Mouse (Mus musculus) left cerebral cortex, adult 2 months (tissue): ENCODE measurements around the gene Fam169a. TPM values are rescaled to one million over a fixed set of nuclear protein-coding genes. Genes with fewer than 3 reads are reported as not detected.
"Not testable (repeated sequence)": the region's sequence is repeated elsewhere in the genome, so short reads cannot be mapped to it uniquely, and the experiment has no call there.

ENCODE experiments used
- DNase-seq, 2 experiments: peaks; one replicate each; pipeline ENCODE4 v3.0.0; 2021 to 2022; ENCODE audit warnings: low spot score in 2 of 2, mixed read lengths in 1 of 2; ENCODE audit errors: extremely low spot score in 1 of 2
- H3K27ac ChIP-seq: fragments of 200-600 bp; 2 replicates; pipeline ENCODE4 v1.8.1; 2022
- H3K4me3 ChIP-seq: fragments of 200-600 bp; 2 replicates; pipeline ENCODE4 v1.8.1; 2022
- CTCF ChIP-seq: fragments of 200-600 bp; IDR thresholded peaks from 2 replicates; pipeline ENCODE4 v1.8.1; 2022; ENCODE audit warnings: antibody characterized with exemption, mild to moderate bottlenecking, moderate library complexity
- intact Hi-C: fragments of 180-260 bp; cut with DNase I; formaldehyde crosslinking; loops from one replicate; pipeline ENCODE4 v1.15.1; 2025
- total RNA-seq, 2 experiments: library from RNA; stranded (reverse); gene quantifications; 2 replicates each; pipeline ENCODE4 v1.2.3; 2021

The Fam169a gene
- total RNA-seq, 2 experiments from 2014 or later, result 46.2 to 48.1 TPM

DNA sequence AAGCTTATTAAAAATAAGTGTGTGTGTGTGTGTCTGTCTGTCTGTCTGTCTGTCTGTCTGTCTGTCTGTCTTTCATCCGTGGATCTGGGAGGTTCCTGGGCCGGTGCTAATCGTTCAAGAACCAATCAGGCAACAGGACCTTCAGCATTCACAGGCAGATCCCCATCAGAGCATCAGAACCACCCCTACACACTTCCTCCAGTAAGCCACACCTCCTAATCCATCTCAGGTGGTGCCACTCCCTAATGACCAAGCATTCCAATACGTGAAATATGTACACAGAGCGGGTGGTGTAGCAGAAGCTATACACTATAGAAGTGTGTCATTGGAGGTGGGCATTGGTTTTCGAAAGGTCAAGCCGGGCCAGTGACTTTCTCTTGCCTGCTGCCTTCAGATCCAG lies 15.3 kb downstream of the Fam169a start:
- intact Hi-C loops, result no loop called here

DNA sequence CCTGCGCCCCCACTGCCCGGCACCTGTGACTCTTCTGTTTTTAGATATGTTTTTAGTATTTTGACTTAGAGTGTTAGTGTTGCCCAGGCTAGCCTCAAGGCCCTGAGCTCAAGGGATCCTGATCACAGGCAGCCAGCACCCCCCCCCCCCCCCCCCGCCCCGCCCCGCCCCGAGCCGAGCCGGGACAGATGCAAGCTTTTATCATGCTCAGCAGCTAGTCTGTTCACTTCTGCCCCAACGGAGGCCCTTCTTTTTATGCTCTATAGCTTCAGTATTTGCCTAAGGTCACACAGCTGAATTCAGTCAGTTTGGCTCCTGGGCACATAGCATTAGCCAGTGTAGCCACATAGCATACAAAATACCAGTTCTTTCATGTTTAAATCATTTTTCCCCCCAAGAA lies 19.2 kb downstream of the Fam169a start:
- intact Hi-C loops, result no loop called here

More for the DNA sequence above, 15.3 kb downstream of the Fam169a start:
- Histone ChIP-seq H3K27ac (no peak overlapping the region), H3K4me3 (no peak overlapping the region)
- TF ChIP-seq CTCF, result no peak
- no peak for DNase-seq

DNA sequence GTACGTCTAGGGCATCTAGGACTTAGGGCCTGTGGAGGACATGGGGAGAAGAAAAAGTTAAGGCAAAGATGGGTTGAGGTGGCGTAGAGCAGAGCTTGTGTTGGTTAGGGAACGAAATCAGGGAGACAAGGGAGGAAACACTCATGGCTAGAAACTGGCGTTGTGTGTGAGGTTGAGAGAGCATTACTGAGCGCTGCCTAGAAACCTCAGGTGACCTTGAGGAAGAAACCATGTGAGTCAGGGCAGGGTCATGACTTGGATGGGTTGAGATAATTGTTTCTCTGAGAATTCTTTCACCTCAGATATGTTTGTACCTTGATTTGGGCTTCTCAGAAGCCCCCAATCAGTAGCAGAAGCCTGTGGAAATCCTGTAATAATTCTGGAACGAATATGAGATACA lies 20.3 kb downstream of the Fam169a start:
- Histone ChIP-seq H3K27ac (no peak overlapping the region), H3K4me3 (no peak overlapping the region)
- intact Hi-C loops, result no loop called here
- no peak for DNase-seq
- TF ChIP-seq CTCF, result no peak

More for the DNA sequence above, 19.2 kb downstream of the Fam169a start:
- Histone ChIP-seq H3K27ac (no peak overlapping the region), H3K4me3 (no peak overlapping the region)
- no peak for DNase-seq
- no peak for TF ChIP-seq CTCF

DNA sequence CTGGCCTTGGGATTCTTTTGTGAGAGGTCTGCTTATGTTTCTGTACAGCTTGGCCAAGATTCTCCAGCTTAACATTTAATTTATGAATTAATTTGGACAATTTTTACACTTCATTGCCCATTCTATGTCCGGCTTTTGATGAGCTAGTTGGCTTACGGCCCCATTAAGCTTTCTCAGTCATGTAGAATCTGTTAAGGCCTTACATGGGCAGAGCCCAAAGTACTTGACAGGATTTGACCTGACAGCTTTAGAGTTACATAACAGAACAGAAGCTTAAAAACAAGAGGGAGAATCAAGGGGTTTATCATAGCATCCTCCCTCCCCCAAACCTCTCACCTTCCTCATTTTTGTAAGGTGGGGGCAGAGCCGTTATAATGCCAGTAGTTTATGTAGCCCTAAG lies 21.1 kb downstream of the Fam169a start:
- no peak overlapping the region for H3K27ac ChIP-seq
- no peak for DNase-seq
- no peak overlapping the region for H3K4me3 ChIP-seq
- TF ChIP-seq CTCF, result no peak
- intact Hi-C loops, result no loop called here

DNA sequence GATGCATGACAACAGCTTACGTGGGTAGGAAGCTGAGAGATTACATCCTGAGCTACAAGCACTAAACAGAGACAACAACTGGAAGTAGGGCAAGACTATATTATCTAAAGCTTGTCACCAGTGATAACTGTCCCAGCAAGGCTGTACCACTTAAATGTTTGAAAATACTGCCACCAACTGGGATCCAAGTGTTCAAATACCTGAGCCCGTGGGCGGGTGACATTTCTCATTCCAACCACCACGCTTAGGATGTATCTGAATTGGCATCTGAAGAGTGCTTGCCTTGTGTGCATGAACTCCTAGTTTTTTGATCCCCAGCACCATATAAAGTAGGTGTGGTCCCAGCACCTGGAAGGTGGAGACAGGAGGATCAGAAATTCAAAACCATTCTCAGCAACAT lies 28.6 kb downstream of the Fam169a start:
- Histone ChIP-seq H3K27ac (no peak overlapping the region), H3K4me3 (no peak overlapping the region)
- no peak for DNase-seq
- TF ChIP-seq CTCF, result no peak
- intact Hi-C loops, result no loop called here

DNA sequence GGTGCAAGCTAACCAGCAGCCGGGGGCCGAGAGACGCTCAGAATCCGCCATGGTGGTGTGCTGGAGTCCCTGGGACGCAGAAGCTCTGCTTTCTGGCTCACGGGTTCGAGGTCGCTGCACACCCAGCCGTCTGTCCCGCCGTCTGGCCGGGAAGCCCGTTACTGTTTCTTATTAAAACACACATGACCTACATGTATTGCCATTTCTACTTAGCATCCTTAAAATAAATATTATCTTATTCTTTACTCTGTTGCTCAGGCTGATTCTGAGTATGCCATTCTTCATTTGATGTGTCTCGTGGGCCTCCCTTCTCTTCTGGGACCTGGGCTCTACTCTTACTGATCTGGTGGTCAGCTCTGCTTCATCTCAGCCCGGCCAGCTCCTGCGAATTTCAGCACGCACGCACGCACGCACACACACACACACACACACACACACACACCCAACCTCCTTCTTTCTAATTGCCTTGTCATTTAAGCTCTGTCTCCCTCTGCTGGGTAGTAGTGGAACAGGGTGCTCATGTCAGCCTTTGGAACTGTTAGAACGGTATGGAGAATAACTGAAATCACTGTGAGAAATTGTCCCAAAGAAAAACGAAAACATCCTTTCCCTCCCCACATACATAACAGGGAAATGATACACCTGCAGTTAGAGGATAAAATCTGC lies 32.2 kb downstream of the Fam169a start, which contains the start of gene Gm6169:
Gene Gm6169 (minus strand): TSS at position 51 of the 666 bp plus-strand sequence.
- peak; percentile 55 to 56 for DNase-seq
- Histone ChIP-seq H3K4me3 (no peak within 1 kb of the TSS), H3K27ac (no peak within 1 kb of the TSS)
- peak; percentile 61 for TF ChIP-seq CTCF
- intact Hi-C loops, result no loop called here

DNA sequence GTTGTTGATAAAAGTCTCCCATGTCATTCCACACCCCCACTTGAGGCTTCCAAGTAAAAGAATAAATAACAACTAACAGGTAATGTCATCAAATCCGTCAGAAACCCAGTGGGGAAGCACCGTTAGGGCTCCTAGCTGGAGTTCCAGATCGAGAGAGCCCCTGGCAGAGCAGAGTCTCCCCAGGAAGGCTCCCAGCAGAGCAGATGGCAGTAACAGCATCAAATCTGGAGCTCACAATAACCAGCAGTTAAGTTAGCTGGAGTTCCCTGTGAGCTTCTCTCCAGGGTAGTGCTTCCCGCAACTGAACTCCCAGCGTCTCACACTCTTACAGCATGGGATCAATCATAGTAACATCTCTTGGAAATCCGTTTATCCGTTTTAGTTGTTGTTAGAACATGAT lies 37.9 kb downstream of the Fam169a start:
- TF ChIP-seq CTCF, result no peak
- no peak for DNase-seq
- Histone ChIP-seq H3K27ac (no peak overlapping the region), H3K4me3 (no peak overlapping the region)
- intact Hi-C loops, result no loop called here

DNA sequence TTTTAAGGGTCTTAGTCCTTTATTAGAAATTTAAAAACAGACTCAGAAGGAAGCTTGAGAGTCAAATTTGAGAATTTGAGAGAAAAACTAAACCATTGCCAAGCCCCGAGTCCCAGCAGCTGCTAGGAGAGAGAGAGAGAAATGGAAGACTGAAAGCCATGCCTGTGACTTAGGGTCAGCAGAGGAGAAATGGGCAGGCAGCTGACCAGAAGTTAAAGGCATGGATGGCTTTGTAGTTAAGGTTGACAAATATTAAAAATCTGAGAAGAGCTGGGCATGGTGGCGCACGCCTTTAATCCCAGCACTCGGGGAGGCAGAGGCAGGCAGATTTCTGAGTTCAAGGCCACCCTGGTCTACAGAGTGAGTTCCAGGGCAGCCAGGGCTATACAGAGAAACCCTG lies 40.6 kb downstream of the Fam169a start:
- DNase-seq, H3K4me3 ChIP-seq, H3K27ac ChIP-seq, intact Hi-C loops: not testable (repeated sequence)

DNA sequence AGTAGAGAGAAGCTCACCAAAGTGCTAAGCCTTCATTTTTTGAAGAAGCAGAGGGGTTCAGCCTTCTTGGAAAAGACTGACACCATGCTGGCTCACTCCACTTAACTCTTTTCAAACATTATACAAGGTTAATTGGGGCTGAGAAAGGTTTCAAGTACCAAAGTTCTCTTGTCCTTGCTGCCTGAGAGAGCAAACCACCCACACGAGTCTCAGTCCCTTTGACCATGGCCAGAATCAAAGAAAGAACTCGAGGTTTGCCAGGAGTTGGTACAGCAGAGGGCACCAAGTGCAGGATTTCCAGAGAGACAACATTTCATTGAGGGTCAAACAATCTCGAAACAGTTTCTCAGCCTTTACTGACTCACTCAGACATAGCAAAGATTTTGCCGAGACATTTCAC lies 42.0 kb downstream of the Fam169a start:
- Histone ChIP-seq H3K27ac (no peak overlapping the region), H3K4me3 (no peak overlapping the region)
- intact Hi-C loops, result no loop called here
- no peak for DNase-seq
- TF ChIP-seq CTCF, result no peak

DNA sequence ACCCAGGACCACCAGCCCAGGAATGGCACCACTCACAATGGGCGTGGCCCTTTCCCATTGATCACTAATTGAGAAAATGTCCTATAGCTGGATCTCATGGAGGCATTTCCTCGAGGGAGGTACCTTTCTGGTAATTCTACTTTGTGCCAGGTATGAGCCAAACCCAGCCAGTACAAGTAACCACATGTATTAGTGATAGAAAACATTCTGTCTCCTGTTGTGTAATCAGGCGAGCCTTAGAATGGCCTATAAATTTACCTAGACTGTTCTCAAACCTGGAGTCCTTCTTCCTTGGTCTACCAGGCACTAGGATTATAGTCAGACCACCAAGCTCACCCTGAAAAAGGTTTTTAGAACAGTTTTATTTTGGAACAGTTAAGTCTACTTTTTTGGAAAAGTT lies 54.3 kb downstream of the Fam169a start:
- Histone ChIP-seq H3K4me3 (no peak overlapping the region), H3K27ac (no peak overlapping the region)
- intact Hi-C loops, result no loop called here
- no peak for TF ChIP-seq CTCF
- DNase-seq, result no peak

DNA sequence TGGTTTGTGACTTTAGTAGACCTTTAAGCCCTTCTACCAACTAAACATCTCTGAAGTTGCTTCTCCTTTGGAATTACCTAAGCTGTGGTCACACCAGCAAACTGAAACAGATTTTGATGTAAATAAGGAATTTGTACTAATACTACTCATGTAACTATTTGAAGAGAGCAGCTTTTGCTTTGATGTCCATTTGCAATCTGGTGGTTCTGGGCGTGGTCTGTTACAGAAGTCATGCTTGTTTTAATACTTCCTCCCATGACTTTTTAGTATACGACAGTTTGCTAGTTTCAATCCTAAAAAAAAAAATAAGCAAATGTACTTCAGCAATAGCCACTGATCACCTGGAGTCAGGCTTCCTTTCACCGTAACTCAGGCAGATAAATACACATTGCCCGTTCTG lies 62.6 kb downstream of the Fam169a start:
- H3K4me3 ChIP-seq, H3K27ac ChIP-seq, DNase-seq: not testable (repeated sequence)
- intact Hi-C loops, result loop anchor here (10.0 kb wide), 1 partner anchor 475 kb away; no protein-coding TSS in a partner anchor

DNA sequence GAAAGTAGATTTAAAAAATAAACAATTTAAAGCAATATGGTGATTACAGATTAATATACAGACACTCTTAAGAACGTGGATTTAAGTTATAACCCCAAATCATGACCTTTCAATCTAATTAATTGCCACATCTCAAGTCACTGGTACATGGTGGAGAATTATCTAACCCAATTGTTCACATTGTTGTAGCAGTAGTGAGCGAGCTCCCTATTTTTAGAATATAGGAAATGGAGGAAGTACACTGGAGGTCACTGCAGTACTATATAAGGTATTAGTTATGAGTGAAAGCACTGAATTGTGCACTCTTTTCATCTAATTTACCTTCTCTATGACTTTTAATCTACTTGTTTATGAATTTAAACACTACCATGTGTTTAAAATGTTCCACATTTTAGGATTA lies 63.3 kb downstream of the Fam169a start:
- intact Hi-C loops, result loop anchor here (10.0 kb wide), 1 partner anchor 476 kb away; no protein-coding TSS in a partner anchor
- not testable (repeated sequence) for H3K4me3 ChIP-seq, H3K27ac ChIP-seq, DNase-seq
